Mouse (Mus musculus) adrenal gland, adult 18-20 months (tissue): ENCODE data around the gene Nlrp10. TPM values are rescaled to one million over a fixed set of nuclear protein-coding genes. Genes with fewer than 3 reads are reported as not detected.
A peak's percentile ranks its signal among the peaks of the same experiment; 100 is the strongest.

ENCODE experiments used
- DNase-seq, 2 experiments: peaks; one replicate each; pipeline ENCODE4 v3.0.0; 2021 to 2022; ENCODE audit warnings: low spot score in 2 of 2
- long read RNA-seq, 2 experiments: library from polyadenylated mRNA; stranded (forward); transcript quantifications; one replicate each; pipeline ENCODE4 v2.0.0; 2021
- total RNA-seq, 2 experiments: library from RNA; stranded (reverse); gene quantifications; 1 replicate in 1 of 2; 2 replicates in 1 of 2; pipeline ENCODE4 v1.2.3; 2021

Gene Nlrp10
- total RNA-seq = under 1 TPM; 0.32 to 0.43 TPM
- long read RNA-seq, experiment 1 = 0 reads
- long read RNA-seq, experiment 2, partial matches to known transcripts = 0 of 2 reads
- long read RNA-seq, experiment 2, other reads (novel, unspliced or antisense) = 2 of 2 reads

DNA sequence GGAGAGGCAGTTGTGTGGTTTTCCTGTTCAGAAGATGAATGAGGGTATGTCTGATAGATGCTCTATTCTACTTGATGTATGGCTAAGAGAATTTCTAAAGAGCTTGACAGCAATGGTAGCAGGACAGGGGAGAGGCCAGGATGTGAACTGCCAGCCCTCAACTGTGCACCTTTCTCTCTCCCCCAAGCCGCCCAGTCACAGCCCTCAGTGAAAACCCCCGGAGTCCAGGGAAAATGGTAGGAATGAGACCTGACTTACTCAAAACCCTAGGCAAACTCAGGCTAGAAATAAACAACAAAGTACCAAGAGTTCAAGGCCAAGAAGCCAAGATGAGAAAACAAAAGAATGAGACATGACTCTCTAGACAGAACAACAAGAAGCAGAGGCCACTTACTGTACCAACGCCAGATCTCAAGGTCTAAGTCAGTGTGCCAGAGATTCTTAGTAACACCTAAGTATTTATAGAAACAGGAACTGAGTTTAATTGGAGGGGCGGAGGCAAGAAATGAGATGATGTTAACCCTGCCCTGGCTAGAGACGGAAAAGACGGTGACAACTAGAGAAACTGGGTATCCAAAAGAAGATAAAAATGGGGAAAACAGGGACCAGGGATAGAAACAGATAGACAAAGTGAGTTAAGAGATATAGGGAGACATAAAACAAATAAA, at the start of gene Nlrp10:
Gene Nlrp10 (minus strand): TSS at position 453 of the 668 bp plus-strand sequence.
- no peak for DNase-seq

DNA sequence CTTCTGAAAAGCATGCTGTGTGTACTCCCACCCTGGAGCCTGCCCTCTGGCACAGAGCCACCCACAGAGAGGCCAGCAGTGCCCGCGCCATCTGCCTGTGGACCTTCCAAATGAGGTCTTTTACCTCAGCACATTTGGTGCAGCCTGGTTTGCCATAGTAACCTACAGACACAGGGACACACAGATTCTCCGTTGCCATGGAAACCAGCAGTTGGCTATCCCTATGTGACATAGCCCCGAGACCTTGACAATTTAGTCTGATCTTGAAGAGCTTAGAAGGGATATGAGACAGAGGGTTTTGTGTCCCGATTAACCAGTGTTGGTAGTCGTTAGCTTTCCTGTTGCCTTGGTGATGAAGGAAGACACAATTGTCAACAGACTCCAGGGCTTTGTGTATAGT, 42.3 kb upstream of the Nlrp10 start:
- no peak for DNase-seq

- DNase-seq = no peak
Observed at GRCm38 (mm10) chr7:108968201-108968600, 38.2 kb upstream of the Nlrp10 start.

DNA sequence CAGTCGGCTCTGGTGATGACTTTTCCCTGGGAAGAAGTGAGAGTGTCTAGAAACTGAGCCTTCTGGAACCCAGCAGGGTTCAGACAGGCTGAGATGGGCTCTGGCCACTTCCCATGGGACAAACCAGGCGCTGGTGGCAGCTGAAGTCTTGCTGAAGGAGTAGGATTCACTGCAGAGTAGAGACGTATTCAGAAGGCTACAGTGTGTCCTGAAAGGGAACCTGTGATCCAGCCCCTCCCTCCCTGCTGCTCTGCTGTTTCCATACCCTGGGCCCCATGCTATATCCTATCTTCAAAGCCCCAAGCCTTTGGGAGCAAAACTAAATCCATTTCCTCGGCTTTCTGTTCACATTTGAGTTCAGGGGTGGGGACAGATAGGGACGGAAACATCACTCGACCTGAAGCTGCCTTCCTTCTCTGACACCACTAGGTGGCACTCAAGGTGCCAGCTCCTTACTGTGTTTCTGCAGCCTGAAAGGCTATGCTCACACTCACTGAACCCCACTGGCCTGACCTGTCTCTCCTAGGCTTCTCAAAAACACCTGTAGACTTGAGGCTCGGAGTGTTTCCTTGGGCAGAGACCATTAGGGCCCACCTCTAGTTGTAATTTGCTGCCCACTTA, 36.9 kb upstream of the Nlrp10 start:
- DNase-seq = peak in 1 of 2 experiments; percentile 51

DNA sequence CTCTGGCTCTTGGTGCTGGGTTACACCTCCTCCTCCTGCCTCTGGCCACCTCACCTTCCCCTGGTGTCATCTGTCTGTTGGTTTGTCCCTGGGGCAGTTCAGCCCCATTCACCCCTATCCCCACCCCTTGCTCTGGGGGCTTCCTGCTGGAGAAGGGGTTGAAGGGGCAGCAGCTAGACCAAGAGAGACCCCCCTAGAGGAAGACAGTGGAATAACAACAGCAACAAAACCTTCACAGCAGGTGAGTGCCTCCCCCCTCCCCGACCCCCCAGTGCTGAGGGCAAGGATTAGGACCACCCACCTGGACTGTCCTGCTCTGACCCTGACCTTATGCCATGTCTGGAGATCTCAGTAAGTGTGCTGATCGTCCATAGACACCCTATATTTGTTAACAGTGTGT, 36.0 kb upstream of the Nlrp10 start:
- DNase-seq = no peak

DNA sequence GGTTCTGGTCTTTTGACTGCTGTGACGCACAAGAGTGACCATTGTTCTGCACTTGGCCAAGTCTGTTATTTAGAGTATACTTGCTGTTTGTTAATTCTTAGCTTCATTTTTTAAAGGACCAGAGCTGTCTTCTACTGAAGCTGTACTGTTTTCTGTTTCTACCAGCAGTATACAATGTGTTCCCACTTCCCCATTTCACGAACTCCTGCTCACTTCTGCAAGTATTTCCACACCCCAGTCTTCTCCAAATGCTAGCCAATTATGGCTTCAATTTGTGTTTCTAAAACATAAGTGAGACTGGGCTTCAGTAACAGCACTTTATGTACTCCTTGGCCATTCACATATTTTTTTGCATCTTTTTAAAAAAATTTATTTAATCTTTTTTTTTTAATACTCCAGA, 27.8 kb upstream of the Nlrp10 start:
- DNase-seq = no peak

GRCm38 (mm10) chr7:108954185-108954584, 24.2 kb upstream of the Nlrp10 start:
- peak; percentile 41 to 58 for DNase-seq

GRCm38 (mm10) chr7:108952801-108953200, 22.8 kb upstream of the Nlrp10 start:
- DNase-seq = no peak

- peak in 1 of 2 experiments; percentile 23 for DNase-seq
Observed at GRCm38 (mm10) chr7:108950762-108951331, 20.9 kb upstream of the Nlrp10 start.

DNA sequence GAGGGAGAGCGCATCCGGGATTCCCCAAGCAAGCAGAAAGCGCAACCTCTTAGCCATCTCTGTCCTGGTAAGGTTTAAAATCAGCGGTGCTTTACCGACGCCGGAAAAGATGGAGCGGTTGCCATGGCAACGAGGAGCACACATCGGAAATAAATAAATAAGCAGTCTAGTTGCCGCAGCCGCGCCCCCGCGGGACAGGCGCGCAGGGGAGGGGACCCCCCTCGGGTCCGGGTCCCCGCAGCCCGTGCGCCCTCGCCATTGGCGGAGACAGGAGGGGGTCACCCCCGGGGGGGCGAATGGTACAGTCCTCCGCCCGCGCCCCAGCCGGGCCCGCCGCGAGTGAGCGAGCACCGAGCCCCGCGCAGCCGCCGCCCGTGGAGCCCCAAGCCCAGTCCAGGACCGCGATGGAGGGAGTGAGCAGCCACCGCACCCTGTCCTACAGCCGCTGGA, 20.4 kb upstream of the Nlrp10 start, which contains the start of gene Tub:
Gene Tub (plus strand): TSS at position 27 of the 450 bp plus-strand sequence.
- DNase-seq = peak in 1 of 2 experiments; percentile 39

DNA sequence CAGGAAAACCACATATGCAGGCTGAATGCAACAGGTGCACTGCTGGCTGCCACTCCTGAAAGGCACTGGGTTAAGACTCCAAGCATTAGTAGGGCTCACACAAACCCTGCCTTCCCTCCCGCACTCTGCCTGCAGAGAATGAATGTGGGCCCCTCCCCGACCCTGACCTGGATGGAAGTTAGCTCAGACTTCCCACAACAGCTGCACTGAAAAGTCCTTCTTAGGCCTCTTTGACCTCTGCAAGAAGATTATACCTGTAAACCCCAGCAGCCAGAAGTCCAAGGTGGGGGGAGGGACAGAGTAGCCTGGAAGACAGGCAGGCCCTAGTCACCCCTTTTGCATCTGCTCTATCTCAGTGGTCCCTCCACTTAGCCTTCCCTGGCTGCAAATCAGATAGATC, 19.3 kb upstream of the Nlrp10 start:
- no peak for DNase-seq

DNA sequence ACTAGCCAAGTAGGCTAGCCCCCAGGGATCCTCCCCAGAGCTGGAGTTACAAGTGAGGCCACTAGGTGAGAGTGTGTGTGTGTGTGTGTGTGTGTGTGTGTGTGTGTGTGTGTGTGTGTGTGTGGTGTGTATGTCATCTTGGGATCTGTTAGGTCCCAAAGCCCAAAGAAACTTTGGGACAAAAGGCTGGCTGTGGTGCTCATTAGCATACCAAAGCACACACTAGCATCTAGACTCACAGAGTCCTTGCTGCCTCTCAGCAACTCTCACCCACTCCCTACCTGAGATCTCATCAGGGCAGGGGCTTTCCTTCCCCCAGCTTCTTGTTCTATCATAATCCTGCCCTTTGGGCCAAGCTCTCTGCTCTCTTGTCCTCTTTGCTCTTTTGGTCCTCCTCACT, 18.6 kb upstream of the Nlrp10 start:
- no peak for DNase-seq

DNA sequence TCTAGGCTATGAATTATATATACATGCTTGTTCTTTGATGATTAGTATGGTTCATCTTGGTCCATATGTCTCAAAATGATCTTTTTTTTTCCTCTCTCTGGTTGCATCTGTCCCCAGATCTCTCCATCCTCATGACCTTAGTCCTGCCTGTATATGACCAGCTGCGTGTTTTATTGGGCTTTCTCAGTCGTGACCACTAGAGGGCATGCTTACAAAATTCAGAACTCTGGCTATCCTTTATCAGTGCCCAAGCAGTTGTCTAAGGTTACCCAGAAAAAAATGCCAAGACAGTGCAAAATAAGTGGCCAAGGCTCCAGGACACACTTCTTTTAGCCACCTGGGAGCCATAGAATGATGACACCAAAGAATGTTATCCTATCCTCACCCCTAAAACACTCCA, 14.0 kb upstream of the Nlrp10 start:
- peak in 1 of 2 experiments; percentile 31 for DNase-seq

- no peak for DNase-seq
Observed at GRCm38 (mm10) chr7:108941466-108941865, 11.5 kb upstream of the Nlrp10 start.

- DNase-seq = no peak
Observed at GRCm38 (mm10) chr7:108936591-108936990, 6.6 kb upstream of the Nlrp10 start.

DNA sequence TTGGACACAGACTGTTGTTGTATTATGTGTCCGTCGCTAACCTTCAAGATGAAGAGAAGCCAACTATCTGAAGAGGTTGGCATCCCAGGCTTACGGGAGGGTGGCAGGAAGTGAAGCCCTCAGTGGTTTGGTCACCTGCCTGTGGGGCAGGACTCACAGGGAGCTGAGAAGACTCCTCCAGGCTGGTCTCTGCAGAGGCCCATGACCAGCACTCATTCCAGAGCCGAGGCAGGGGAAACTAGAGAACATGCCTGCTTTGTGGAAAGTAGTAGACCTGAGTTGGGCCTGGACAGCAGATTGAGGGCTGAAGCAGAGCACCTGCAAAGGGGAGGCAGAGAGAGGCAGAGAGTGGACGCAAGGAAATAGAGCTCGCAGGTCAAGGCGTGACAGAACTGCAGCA, 5.4 kb upstream of the Nlrp10 start:
- DNase-seq = no peak

DNA sequence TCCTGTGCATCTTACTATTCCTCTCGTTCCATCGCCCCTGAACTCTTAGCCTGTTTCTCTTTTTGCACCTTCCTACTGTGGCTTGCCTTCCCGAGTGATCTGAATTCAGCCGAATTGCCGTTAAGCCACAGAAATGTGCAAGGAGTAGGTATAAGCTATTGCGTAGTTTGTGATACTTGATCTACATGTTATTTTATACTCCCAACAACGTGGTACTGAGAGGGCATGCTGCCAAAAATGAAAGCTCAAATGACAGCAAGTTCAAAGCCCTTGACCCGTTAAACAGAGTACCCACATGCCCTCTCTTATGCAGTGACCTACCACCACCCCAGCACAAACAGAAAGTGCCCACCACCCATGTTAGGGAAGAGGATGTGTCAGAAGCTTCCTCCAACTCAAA, 4.9 kb upstream of the Nlrp10 start:
- DNase-seq = no peak

GRCm38 (mm10) chr7:108933794-108934731, 4.1 kb upstream of the Nlrp10 start, which contains the start of gene Eif3f:
Eif3f (plus strand) TSS chr7:108934417.
- DNase-seq = peak; percentile 88 to 94

GRCm38 (mm10) chr7:108928280-108929188, 1.4 kb downstream of the Nlrp10 start:
- DNase-seq = no peak

DNA sequence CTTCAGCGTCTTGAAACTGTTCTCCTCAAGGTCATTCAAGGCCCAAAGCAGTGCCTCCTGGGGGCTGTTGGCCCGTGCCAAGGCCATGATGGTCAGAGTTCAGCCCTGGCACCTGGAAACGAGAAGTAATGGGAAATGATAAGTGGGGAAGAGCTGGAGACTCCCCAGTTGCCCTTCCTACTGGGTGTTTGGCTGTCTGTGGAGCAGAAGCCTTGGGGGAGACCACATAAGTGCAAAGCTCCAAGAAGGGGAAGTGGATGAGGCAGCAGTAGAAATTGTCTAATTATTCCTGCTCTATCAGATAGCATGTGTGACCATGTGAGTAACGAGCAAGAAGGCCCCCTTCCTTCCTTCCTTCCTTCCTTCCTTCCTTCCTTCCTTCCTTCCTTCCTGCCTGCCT, 2.9 kb downstream of the Nlrp10 start:
- no peak for DNase-seq
